Mouse (Mus musculus) kidney, adult 11 months (tissue): Measurements from ENCODE around the gene Gm20820.
"Not testable (repeated sequence)": the region's sequence is repeated elsewhere in the genome, so short reads cannot be mapped to it uniquely, and the experiment has no call there.

Experiments used
- DNase-seq: peaks from one replicate; pipeline ENCODE4 v3.0.0; 2022

Gene Gm20820

GRCm38 (mm10) chrY:86061472-86061871 lies at the start of gene Gm20820:
TSS of gene Gm20820 (plus strand) at chrY:86061772.
- DNase-seq, result not testable (repeated sequence)
